Mouse (Mus musculus): ENCODE data around the gene Hs6st3.
"Not testable (repeated sequence)": the region's sequence is repeated elsewhere in the genome, so short reads cannot be mapped to it uniquely, and the experiment has no call there.

The Hs6st3 gene

DNA sequence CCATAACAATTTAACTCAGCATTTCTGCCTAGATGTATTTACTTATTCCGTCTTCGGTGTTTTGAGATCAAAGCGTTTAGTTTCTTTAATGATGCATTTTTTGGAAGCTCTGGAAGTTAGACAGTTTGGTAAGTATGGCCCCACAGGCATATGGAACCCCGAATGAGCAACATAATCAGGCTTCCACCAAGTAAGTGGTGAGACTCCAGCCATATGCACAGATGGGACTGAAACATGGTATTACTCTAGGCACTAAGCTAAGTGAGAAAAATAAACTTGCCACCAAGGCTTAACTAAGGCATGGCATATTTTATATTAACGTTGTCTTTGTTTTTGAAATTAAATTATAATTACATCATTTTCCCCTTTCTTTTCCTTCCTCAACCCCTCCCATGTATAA, 284.8 kb downstream of the Hs6st3 start:
- DNase-seq (ENCODE audit: extremely low read depth, insufficient read length, low spot score) = no peak

DNA sequence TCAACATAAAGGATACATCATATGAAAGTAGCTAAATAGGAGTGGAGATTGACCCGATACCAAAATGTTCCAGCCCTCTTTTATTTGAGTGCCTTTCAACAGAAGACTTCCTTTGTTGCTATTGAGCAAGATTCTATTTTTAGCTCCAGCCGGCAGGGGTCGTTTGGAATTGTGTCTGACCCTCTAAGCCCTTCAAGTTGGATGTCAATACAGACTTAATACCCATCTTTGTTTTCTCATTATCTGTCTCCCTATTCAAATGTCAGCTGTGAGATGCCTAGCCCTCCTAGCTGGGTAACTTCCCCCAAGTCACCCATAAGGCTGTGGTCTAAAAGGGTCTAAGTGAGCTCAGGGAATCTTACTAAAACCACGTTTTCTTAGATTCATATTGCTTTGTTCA, 312.3 kb downstream of the Hs6st3 start:
- no peak for DNase-seq (ENCODE audit: extremely low read depth, insufficient read length, low spot score)

DNA sequence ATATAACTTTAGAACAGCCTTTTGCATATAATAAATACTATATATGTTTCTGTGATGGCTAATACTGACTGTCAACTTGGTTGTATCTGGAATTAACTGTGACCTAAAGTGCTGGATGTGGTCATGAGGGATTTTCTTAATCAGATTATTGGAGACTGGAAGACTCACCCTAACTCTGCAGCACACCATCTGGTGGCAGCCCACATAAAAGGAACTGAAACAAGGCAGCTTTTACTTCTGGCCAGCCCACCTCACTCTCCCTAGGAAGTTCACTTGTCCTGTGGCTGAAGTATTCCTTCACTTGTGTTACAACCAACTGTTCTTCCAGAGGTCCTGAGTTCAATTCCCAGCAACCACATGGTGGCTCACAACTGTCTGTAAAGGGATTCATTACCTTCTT, 313.5 kb downstream of the Hs6st3 start:
- no peak for DNase-seq (ENCODE audit: extremely low read depth, insufficient read length, low spot score)

DNA sequence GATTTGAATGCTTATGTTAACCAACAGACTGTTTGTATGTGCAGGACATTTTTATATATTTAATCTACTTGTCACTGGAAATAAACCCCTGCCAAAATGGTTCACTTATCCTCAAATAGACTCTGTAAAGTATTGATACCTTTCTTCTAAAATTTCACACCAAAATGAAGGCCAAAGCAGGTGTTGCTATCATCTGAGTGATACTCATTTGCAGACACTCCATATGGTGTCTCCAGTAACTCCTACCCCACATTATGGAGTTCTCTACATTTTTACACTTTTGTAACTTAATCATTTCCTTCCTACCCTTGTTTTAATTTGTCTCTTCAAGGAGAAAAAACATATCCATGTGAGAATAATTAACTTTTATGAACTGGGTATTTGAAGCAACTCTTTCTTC, 314.2 kb downstream of the Hs6st3 start:
- no peak for DNase-seq (ENCODE audit: extremely low read depth, insufficient read length, low spot score)

DNA sequence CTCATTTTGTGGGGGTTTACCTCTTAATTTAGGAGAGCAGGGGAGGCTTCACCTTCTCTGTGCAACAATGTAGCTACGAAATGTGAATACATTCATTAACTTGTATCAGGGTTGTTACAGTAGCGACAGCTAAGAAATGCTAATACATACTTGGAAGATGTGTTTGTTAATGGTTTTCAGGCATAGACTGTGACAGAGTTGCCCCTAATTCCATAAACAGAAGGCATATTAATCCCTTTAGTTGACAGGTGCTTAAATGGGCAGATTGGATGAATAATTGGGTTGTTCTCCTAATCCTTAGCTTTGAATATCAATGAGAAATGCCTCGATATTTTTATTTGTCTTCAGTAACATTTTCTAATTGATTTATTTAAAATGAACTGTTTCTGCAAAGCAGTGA, 314.7 kb downstream of the Hs6st3 start:
- no peak for DNase-seq (ENCODE audit: extremely low read depth, insufficient read length, low spot score)

DNA sequence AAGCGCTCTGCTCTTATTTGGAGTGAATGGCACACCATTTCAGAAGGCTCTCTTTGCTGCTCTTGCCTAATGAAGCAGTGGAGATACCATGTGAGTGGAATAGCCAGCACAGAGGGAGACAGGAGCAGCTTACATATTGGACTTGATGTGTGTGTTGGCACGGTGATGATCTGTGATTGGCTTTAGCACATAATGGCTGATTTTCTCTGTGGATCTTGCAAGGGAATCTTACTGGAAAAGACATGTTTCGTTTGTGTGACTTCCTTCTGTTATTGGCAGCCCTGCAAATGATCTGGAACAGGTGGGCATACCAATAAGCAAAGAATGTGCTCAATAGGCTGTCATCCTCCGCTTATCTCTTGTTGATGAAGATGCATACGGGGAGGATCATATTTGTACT, 326.2 kb downstream of the Hs6st3 start:
- DNase-seq (ENCODE audit: extremely low read depth, insufficient read length, low spot score) = no peak

DNA sequence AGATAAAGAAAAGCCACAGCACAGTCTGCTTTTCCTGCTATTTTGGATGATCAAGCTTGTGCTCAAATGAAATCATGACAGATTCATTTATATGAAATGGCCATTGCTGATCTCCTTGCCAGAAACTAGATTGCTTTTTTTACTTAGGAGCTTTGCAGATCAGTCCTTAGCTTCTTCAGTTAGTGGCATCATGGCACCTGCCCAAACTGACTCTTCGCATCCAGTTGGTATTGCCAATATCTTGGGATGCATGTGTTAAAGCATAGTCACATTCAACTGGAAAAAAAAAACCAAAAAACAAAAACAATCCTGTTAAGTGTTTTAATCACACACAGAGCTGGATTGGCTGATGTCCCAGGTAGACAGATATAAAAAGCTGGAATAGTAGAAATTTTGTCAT, 326.7 kb downstream of the Hs6st3 start:
- DNase-seq (ENCODE audit: extremely low read depth, insufficient read length, low spot score) = no peak

DNA sequence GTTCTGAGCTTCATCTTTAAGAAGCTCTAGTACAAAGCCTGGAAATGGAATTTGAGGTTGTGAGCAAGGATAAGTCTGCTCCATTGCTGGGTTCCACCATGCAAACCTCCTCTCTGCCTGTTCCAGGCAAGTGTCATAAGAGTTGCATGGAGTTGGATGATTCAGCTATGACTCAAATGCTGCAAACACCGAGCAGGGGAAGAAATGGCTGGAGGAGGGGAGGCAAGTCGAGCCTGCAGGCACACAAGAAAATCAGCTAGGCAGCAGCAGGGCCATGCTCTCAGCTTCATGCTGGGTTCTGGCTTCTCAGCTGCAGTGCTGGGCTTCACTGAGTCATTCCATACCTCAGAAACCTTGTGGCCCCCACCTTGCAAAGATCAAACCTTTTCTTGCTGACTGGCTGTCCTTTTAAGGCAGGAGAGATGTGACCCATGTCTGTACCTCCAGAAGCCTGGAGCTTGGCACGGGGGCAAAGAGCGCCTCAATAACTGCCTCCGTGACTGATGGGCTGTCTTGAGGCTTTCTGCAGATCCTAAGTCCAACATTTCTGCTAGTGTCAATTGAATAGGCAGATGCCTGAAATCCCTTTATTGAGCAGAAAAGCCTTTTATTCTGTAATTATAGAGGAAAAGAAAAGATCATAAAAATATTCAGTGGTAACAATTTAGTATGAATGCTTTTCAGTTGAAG, 328.9 kb downstream of the Hs6st3 start:
- peak; percentile 1 for DNase-seq (ENCODE audit: extremely low read depth, insufficient read length, low spot score)

DNA sequence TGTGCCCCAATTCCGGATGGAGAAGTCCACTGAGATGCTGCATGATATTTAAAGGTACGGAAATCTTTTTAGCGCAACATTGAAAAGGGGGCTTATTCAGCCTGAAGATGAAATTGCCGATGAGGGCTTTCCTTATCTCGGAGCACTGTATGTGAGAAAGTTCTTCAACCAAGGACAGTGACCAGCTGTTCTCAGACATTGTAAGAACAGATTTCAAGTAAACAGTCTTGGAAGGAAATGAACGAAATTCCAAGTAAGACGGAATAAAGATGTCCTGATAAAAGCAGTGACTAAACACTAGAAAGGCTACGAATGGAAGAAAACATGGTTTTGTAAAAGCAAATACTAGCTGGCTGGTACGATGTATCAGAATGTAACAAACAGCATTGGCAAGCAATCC, 338.4 kb downstream of the Hs6st3 start:
- no peak for DNase-seq (ENCODE audit: extremely low read depth, insufficient read length, low spot score)

DNA sequence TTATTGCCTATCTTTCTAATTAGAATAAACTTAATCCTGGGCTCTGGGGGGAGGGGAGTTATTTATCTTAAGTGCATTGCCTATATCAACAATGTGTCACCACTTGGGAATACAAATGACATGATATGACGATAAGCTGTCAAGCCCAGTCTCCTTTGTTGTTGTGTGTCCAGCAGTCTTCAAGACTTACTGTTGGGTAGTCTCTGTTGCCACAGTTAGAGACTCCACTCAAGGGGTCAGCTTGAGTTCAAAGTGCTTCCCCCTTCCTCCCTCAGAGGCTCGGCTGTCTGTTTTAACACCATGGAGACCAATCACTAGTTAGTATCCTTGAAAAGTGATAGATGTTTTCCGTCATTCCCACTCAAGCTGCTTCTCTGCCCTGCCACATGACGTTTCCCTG, 339.7 kb downstream of the Hs6st3 start:
- no peak for DNase-seq (ENCODE audit: extremely low read depth, insufficient read length, low spot score)

DNA sequence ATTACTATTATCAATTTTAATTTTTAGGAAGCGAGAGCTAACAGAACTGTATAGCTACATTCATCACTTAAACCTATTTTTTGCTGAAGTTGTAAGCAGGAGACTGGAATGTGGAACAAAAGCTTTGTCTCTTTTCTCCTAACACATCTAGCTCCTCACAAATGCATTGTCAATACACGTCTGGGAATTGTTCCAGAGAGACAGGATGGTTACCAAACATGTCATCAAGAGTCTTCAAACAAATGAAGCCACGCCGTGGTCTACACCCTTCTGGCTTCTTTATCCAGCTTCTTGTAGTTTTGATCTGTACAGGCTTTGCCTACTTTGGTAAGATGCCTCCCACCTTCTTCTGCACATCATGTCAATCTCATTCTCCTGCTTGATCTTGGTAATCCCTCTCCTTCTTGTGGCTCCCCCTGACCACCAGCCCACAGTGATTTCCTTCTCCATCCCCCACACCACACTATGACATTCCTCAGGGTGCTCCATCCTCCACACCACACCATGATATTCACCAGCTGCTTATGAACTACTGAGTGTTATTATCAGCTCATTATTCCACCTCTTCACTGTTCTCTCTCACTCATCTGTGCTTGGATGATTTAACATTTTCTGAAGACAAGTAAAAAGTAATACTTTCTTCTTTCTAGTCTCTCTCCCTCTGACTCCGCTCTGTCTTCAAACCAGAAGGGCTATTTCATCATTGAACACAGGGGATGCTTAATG, 351.0 kb downstream of the Hs6st3 start:
- DNase-seq (ENCODE audit: extremely low read depth, insufficient read length, low spot score) = no peak

DNA sequence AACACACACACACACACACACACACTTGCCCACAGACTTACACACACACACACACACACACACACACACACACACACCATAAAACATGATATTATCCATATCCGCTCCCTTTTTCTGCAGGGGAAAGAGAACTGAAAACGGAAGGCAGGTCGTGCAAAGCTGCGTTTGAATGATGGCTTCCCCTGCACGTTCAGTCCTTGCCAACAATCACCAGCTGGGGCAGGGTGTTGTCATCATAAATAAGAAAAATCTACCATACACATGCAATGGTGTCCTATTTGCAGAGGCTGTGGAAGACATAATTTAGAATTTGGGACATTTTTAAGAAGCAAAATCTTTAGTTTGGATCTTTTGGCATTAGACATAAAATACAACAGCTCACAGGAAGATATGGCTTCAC, 382.5 kb downstream of the Hs6st3 start:
- no peak for DNase-seq (ENCODE audit: extremely low read depth, insufficient read length, low spot score)

DNA sequence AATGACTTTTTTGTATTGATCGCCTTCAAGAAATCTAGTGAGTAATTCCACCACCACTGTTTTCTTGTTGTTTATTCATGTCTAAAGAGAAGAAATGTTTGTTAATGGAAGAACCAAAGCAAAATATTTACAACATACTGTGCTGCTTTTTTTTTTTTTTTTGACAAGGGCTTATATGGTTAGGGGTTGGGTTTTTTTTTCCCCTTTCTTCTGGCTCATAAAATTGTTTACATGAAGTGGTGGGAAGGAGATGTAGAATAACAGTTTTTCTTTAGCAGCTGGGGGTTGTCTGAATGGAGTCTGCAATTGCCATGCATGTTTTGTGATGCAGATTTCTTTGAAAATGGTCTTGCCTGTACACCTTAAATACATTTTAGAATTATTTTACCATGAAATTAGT, 382.9 kb downstream of the Hs6st3 start:
- no peak for DNase-seq (ENCODE audit: extremely low read depth, insufficient read length, low spot score)

DNA sequence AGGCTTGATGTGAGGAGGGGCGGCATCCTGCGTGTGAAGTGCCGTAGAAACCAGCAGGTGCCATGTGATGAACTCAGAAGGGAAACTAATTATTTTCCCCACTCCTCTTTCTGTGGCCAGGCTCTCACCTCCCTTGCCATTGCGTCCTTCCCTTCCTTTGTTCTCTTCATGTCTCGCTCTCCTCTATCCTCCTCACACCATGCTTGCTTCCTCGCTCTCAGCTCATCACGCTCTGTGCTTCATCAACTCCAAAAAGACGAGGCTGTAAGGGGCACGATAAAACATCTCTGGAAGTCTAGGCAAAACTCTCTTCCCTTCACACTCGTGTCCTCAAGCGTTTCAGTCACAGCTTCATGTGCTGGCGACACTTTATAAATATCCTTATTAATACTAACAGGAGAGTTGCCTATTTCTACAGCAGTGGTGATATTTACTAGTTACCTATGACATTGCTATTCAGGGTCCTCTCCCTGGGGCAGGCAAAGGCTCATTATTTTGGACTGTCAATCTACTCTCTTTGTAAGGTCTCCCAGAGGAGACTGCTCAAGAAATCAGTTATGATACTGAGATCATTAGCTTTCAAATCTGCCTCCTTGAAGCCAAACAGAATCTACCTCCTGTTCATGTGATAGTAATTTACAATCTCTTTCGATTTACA, 394.9 kb downstream of the Hs6st3 start:
- DNase-seq (ENCODE audit: extremely low read depth, insufficient read length, low spot score) = no peak

DNA sequence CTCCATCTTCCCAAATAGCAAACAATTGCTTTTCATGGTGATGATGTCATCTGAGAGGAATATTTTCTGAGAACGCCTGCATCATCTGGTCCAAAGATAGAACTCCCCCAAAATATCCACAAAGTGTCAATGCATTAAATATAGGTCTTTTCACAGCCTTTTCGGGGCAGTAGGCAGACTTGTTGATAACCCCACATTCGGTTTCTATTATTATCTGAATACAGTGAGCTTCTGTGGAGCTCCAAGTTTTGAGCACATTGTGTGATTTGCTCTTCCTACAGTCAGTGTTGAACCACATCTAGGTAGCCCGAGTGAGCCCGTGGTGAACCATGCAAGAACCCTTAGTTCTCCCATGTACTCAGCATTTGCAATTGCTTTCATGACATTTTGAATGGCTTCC, 402.4 kb downstream of the Hs6st3 start:
- no peak for DNase-seq (ENCODE audit: extremely low read depth, insufficient read length, low spot score)

DNA sequence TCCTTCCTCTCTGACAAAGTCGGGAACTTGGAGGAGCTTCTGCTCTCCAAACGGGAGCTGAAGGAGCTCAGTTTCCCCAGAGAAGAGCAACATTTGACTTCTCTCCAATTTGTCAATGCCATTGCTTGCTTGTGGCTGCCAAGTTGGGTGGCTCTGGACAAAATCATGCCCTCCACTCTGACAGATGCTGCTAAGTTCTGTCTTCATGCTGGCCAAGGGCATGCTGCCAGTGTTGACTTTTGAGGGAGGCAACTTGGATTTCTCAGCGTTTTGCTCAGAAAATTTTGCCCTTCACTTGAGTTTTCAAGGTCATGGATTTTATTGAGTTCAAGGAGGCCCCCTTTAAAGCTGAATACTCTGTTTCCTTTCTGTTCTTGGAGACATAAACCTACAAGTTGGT, 406.5 kb downstream of the Hs6st3 start:
- no peak for DNase-seq (ENCODE audit: extremely low read depth, insufficient read length, low spot score)

DNA sequence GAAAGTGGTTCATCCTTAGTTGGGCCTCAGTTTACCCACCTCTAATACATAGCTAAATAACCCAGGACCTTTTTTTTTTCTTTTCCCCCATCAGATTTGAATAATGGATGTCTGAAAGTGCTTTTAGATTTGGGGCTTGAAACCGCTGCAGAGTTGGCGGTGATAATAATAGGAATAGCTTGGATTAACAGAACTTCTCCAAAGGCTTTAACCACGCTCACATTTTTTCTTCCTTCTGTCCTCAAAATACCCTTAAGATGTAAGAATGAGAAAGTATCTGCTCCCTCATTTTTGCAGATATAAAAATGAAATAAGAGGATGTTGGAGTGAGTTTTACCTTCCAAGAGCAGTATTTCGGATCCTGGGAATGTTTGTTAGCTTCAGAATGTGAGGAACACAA, 420.2 kb downstream of the Hs6st3 start:
- no peak for DNase-seq (ENCODE audit: extremely low read depth, insufficient read length, low spot score)

DNA sequence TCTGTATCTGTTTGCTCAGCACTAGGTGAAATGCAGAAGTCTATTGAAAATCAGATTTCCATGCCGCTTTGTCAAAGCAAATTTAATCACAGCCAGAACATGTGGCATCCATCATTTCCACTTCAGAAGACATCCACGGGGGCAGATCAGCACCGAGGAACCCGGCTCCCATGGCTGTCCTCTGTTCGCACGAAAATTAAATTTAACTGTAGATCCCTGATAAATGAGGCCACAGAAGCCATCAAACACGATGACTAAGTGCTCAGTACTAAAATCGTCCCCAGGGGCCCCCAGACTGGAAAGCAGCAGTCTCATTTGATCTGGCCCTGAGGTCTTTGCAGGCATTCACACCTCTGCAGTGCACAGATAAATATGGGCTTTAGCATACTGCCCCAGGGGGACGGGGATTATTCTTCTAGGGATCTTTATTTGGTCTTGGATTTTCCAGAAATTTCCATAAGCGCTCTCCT, 443.9 kb downstream of the Hs6st3 start:
- no peak for DNase-seq (ENCODE audit: extremely low read depth, insufficient read length, low spot score)

DNA sequence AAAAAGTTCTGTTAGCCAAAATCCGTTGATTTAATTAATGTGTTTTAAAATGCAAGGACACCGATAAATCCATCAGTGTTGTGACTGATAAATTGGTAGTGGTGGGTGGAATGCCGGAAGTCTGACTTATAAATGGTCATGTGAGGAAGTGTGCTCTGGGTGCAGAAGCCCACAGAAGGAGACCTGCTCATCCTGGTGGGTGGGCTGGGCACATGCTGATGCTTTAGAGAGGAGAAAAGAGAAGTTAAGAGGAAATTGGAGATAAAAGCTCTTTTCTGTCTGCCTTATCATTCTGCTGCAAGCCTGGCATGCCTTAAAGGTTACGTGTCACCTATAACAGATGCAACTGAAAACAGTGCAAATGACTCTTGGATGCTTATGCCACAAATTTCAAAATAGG, 446.9 kb downstream of the Hs6st3 start:
- no peak for DNase-seq (ENCODE audit: extremely low read depth, insufficient read length, low spot score)

DNA sequence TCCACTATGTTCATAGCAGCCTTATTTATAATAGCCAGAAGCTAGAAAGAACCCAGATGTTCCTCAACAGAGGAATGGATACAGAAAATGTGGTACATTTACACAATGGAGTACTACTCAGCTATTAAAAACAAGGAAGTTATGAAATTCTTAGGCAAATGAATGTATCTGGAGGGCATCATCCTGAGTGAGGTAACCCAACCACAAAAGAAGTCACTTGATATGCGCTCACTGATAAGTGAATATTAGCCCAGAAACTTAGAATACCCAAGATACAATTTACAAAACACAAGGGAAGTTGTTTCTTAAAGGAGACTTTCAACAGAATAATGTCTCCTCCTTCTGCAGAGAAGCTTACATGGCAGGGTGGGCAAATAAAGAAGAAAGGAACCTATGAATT, 449.2 kb downstream of the Hs6st3 start:
- DNase-seq (ENCODE audit: extremely low read depth, insufficient read length, low spot score) = not testable (repeated sequence)

DNA sequence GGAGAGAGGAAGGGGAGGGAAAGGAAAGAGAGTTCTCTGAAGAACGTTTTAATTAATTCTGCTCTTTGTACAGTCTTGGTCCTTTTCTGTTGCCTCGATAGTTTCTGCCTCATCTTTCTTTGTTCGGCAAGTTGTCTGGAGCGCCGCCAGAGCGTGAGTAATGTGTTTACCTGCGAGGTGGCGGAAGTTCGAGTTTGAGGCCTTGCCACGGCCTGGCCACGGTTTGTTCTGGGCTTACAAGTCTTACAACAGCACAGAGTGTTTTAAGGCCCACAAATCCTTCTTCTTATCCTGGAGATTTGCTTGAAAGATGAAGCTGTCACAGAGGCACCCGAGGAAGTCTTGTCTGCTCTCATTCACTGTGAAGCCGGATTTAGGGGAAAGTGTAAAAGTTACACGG, 466.2 kb downstream of the Hs6st3 start:
- DNase-seq (ENCODE audit: extremely low read depth, insufficient read length, low spot score) = no peak

DNA sequence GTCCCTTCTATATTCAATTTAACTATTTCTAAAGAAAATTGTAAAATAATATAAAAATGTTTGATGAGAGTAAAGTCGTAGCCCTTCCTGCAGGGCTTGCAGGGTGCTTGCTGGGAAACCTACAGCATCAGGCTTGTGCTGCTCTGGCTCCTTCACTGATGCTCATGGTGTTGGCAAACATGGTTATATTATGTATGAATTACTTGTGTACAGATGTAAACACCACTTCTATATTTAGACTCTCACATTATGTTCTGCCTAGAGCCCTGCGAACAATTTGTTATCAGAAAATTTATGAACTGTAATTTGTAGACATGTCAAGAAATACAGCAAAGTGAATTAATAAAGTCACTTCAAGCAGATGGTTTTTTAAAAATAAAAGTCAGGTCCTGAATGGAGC, 474.7 kb downstream of the Hs6st3 start:
- no peak for DNase-seq (ENCODE audit: extremely low read depth, insufficient read length, low spot score)
